Mouse (Mus musculus) heart, adult 2 months (tissue): ENCODE measurements around the gene Tmem179b. TPM values are rescaled to one million over a fixed set of nuclear protein-coding genes. Genes with fewer than 3 reads are reported as not detected.
A peak's percentile ranks its signal among the peaks of the same experiment; 100 is the strongest.
"Not testable (repeated sequence)": the region's sequence is repeated elsewhere in the genome, so short reads cannot be mapped to it uniquely, and the experiment has no call there.

Source experiments
- DNase-seq, 2 experiments: peaks; one replicate each; pipeline ENCODE4 v3.0.0; 2021
- H3K27ac ChIP-seq: fragments of 200-600 bp; 2 replicates; pipeline ENCODE4 v1.8.1; 2022
- H3K27me3 ChIP-seq: fragments of 200-500 bp; 2 replicates; pipeline ENCODE4 v1.6.1; 2012; ENCODE audit warnings: mild to moderate bottlenecking, low read length, inconsistent platforms, mixed read lengths; ENCODE audit not compliant: control insufficient read depth, insufficient read depth
- H3K36me3 ChIP-seq: fragments of 200-500 bp; 2 replicates; pipeline ENCODE4 v1.6.1; 2012; ENCODE audit warnings: low read length, inconsistent platforms; ENCODE audit not compliant: control insufficient read depth, insufficient read depth
- H3K4me1 ChIP-seq: fragments of 200-500 bp; 2 replicates; pipeline ENCODE4 v1.6.1; 2011; ENCODE audit warnings: low read length; ENCODE audit not compliant: control insufficient read depth, insufficient read depth
- H3K4me3 ChIP-seq: fragments of 200-600 bp; 2 replicates; pipeline ENCODE4 v1.8.1; 2022
- H3K79me2 ChIP-seq: fragments of 200-500 bp; replicated peaks from 2 replicates; pipeline ENCODE4 v1.6.1; 2012; ENCODE audit warnings: mild to moderate bottlenecking, inconsistent platforms, low read length, moderate library complexity, mixed read lengths; ENCODE audit not compliant: control insufficient read depth, insufficient read depth
- H3K9ac ChIP-seq: fragments of 200-500 bp; 2 replicates; pipeline ENCODE4 v1.6.1; 2012; ENCODE audit warnings: low read depth, mild to moderate bottlenecking, control low read depth, inconsistent platforms, low read length, mixed read lengths
- CTCF ChIP-seq: fragments of 200-600 bp; IDR thresholded peaks from 2 replicates; pipeline ENCODE4 v1.8.1; 2022; ENCODE audit warnings: antibody characterized with exemption, mild to moderate bottlenecking, moderate library complexity
- EP300 ChIP-seq: fragments of 200-500 bp; IDR thresholded peaks from 2 replicates; pipeline ENCODE4 v1.6.1; 2011; ENCODE audit warnings: low read depth, low read length, control low read depth; ENCODE audit not compliant: insufficient read depth
- POLR2A ChIP-seq: fragments of 200-500 bp; IDR thresholded peaks from 2 replicates; pipeline ENCODE4 v1.6.1; 2011; ENCODE audit warnings: mild to moderate bottlenecking, low read depth, low read length, control low read depth; ENCODE audit not compliant: insufficient read depth
- WGBS: fragments of 180-500 bp; shearing (Covaris S2); methylation state at CpG from one replicate; pipeline ENCODE4 v1.1.7; 2018; 5-methylcytosine and 5-hydroxymethylcytosine counted together
- intact Hi-C: fragments of 180-260 bp; cut with DNase I; formaldehyde crosslinking; loops from one replicate; pipeline ENCODE4 v1.15.1; 2025
- polyA plus RNA-seq: library from polyadenylated mRNA; depleted of rRNA; stranded (reverse); fragments of >200 nt; gene quantifications from 2 replicates; pipeline ENCODE4 v1.2.3, GENCODE M21; 2012
- total RNA-seq, 2 experiments: library from RNA; stranded (reverse); gene quantifications; 2 replicates each; pipeline ENCODE4 v1.2.3; 2021

The Tmem179b gene
- total and polyA plus RNA-seq, 3 experiments, result 14.8 to 44.5 (median 17.1) TPM

DNA sequence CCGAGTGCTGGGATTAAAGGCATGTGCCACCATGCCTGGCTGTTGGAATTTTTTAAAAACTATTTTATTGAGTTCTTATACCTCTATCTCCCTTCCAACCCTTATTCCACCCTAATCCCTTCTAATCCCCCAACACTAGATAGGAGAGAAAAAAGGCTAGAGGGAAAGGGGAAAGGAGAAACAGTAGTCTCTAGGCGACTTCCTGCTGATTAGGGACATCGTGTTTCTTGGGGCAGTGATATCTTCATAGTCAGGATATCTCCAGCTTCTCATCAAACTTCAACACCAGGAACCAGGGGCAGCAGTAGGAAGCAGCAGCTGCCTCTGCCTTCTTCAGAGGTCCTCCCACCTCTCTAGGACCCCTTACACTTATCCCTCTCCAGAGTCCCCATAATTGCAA is 39.9 kb downstream of the Tmem179b start:
- no peak overlapping the region for H3K9ac ChIP-seq
- WGBS, result 52% methylated on average over 3 of the region's 3 CpGs
- H3K4me1 ChIP-seq, result no peaks in the 10 kb centered on the region
- no peaks in the 10 kb centered on the region for H3K27me3 ChIP-seq
- DNase-seq, result no peak
- H3K4me3 ChIP-seq, result no peak overlapping the region
- intact Hi-C loops, result no loop called here
- no peak overlapping the region for H3K27ac ChIP-seq
- H3K79me2 ChIP-seq, result no peaks in the 10 kb centered on the region
- no peaks in the 10 kb centered on the region for H3K36me3 ChIP-seq
- no peak for TF ChIP-seq EP300
- no peak for TF ChIP-seq POLR2A
- TF ChIP-seq CTCF, result no peak

DNA sequence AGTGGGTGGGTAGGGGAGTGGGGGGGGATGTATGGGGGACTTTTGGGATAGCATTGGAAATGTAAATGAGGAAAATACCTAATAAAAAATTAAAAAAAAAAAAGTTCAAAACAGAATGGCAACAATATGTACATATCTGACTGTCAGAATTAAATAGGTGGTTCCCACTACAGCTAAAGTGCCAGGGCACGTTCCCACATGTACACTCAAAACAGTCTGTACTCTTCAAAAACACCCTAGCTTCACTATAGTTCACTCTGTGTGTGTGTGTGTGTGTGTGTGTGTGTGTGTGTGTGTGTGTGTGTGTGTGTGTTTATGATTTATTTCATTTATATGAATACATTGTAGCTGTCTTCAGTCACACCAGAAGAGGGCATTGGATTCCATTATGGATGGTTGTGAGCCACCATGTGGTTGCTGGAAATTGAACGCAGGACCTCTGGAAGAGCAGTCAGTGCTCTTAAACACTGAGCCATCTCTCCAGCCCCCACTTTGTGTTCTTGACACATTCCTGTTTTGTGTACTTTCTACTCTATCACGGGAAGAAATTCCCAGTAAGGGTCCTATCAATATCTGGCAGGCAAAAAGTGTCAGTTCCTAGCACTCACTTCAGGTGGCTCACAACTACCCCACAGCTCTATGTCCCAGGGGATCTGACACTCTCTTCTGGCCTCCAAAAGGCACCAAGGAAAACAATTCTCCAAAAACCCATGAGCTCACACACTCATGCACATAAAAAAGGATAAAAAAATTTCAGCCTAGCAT is 45.8 kb downstream of the Tmem179b start:
- H3K27ac ChIP-seq, H3K4me1 ChIP-seq, intact Hi-C loops, H3K4me3 ChIP-seq, H3K27me3 ChIP-seq, H3K9ac ChIP-seq, DNase-seq, H3K79me2 ChIP-seq: not testable (repeated sequence)
- WGBS, result 44% methylated on average over 3 of the region's 3 CpGs
- H3K36me3 ChIP-seq, result peaks cover 28% of the 10 kb centered on the region

DNA sequence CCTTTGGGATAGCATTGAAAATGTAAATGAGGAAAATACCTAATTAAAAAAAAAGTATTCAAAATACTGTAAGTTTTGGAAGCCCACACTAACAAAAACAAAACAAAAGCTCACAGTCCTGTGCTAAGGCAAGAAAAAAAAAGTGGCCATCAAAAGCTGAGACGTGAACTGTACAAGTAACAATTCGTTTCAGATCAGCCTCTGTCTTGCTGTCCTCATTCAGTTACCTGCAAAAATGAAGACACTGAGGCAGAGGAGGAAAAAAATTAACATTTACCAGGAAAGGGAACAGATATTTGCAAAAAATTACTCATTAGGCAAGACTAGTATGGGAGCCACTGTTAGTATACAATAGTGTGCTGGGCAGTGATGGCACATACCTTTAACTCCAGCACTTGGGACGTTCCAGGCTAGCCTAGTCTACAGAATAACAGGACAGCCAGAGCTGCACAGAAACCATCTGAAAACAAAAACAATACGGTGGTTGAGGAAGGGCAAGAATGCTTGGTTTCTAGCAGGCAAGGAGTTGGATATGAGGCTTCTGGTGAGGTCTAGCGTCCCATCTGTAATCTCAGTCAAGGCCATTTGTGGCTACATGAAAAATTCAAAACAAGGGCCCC is 46.7 kb downstream of the Tmem179b start:
- DNase-seq, result no peak
- 29% methylated on average over 5 of the region's 5 CpGs for WGBS
- intact Hi-C loops, result no loop called here

DNA sequence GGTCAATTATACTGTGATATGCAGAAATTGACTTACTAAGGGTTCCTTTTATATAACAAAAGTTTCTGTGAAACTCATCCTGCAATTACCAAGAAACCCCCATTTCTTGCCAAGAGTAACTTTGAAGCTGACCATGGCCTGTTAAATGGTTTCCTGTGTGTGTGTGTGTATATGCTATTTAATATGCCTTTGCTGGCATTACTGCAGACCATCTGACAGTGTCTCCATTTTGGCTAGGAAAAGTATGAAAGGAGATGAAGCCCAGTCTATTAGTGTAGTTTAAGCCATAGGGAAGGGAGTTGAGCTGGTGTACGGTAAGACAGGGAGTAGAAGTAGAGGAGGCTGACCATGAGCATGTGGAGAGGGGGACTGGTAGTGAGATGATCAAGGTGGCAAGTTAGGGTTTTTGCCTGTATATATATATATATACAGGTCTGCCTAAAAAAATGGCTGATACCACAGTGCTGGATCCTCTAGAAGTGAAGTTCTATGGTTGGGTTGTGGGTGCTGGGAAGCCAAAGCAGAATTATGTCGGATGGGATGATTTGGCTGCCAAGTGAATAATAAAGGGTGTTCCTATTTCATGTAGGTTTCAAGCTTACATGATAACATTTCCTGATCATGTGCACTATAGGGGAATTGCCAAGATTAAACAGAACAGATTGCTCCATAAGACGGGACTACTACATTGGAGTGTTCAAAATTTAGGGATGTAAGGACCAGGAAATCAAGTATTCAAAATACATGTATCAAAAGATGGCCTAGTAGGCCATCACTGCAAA is 47.5 kb downstream of the Tmem179b start:
- Histone ChIP-seq H3K27ac (no peak overlapping the region), H3K79me2 (no peaks in the 10 kb centered on the region; the same call in 1 of the 2 replicates), H3K9ac (no peak overlapping the region), H3K27me3 (no peaks in the 10 kb centered on the region), H3K4me3 (no peak overlapping the region), H3K4me1 (peaks cover 2% of the 10 kb centered on the region), H3K36me3 (peaks cover 31% of the 10 kb centered on the region)
- 51% methylated on average over 3 of the region's 3 CpGs for WGBS
- no peak for TF ChIP-seq POLR2A
- no peak for TF ChIP-seq EP300
- no peak for TF ChIP-seq CTCF
- intact Hi-C loops, result no loop called here
- no peak for DNase-seq

More for the DNA sequence above, 46.7 kb downstream of the Tmem179b start:
- H3K4me3 ChIP-seq, result no peak overlapping the region
- TF ChIP-seq CTCF (no peak), EP300 (no peak), POLR2A (no peak)
- H3K79me2 ChIP-seq, result no peaks in the 10 kb centered on the region
- peaks cover 28% of the 10 kb centered on the region for H3K36me3 ChIP-seq
- H3K27me3 ChIP-seq, result no peaks in the 10 kb centered on the region
- peaks cover 2% of the 10 kb centered on the region for H3K4me1 ChIP-seq
- H3K27ac ChIP-seq, result no peak overlapping the region
- H3K9ac ChIP-seq, result no peak overlapping the region

DNA sequence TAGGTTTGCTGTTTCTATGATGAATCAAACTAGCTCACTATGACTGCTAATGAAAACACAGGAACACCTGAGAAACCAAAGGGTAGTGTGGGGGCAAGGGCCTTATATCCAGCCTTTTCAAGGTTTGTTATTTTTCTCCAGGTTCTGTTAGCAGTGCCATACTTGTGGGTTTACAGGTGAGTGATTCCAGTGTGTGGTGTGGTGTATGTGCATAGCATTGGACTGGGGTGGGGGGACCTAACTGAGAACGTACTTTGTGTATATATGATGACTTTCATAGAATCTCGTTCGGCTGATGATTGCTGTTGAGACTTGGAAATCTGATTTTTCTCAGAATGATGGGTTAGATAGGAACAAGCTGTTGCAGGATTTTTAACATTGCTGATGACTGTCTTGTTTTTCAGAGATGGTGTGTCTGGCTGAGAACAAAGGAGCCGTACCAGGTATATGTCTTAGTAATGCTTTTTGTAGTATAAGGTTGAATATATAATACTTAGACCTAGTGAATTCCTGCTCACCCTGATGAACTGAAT is 49.1 kb downstream of the Tmem179b start:
- Histone ChIP-seq H3K9ac (no peak overlapping the region), H3K79me2 (no peaks in the 10 kb centered on the region; the same call in 1 of the 2 replicates), H3K4me1 (peaks cover 2% of the 10 kb centered on the region), H3K27ac (no peak overlapping the region), H3K27me3 (no peaks in the 10 kb centered on the region), H3K4me3 (no peak overlapping the region), H3K36me3 (peaks cover 31% of the 10 kb centered on the region)
- TF ChIP-seq EP300 (no peak), POLR2A (no peak), CTCF (no peak)
- intact Hi-C loops, result no loop called here
- DNase-seq, result no peak
- 65% methylated on average over 4 of the region's 4 CpGs for WGBS

DNA sequence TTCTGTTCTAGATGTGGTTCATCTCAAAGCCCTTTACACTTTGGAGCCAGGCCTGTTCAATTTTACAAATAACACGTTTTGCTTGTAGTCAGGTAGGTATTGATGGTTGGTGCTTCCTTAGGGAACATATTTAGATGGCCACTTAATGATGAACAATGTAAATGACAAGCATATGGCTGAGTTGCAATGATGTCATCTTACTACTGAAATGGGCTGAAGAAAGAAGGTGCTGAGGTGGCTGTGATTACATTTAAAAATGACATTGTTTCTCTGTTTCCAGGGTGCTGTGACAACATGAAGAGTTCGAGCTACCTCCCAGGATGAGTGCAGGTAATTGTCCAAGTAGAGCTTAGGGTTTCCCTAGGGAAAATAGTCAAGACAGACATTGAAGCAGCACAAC is 49.9 kb downstream of the Tmem179b start:
- 10% methylated on average over 2 of the region's 2 CpGs for WGBS
- intact Hi-C loops, result loop anchor here (5.0 kb wide), 2 partner anchors 78 to 93 kb away; partner anchors contain the start of genes Ttc9c and Zbtb3
- DNase-seq, result no peak

More for the DNA sequence above, 49.9 kb downstream of the Tmem179b start:
- H3K9ac ChIP-seq, result no peak overlapping the region
- H3K27me3 ChIP-seq, result no peaks in the 10 kb centered on the region
- H3K79me2 ChIP-seq, result no peaks in the 10 kb centered on the region; the same call in 1 of the 2 replicates
- no peak overlapping the region for H3K27ac ChIP-seq
- no peak for TF ChIP-seq POLR2A
- no peak for TF ChIP-seq CTCF
- no peak for TF ChIP-seq EP300
- peaks cover 31% of the 10 kb centered on the region for H3K36me3 ChIP-seq
- H3K4me3 ChIP-seq, result peak overlapping the region; percentile 58; the same call in 1 of the 2 replicates
- peaks cover 2% of the 10 kb centered on the region for H3K4me1 ChIP-seq
